Mouse (Mus musculus): ENCODE data around the gene Rgs7bp.

The Rgs7bp gene

GRCm38 (mm10) chr13:105054181-105054940, at the start of gene Rgs7bp:
Rgs7bp (minus strand) TSS chr13:105054930.
- peak; percentile 73 for DNase-seq (ENCODE audit: low read depth, low spot score)

GRCm38 (mm10) chr13:105104385-105104784, 49.7 kb upstream of the Rgs7bp start:
- DNase-seq (ENCODE audit: low read depth, low spot score), result no peak

GRCm38 (mm10) chr13:105100705-105101104, 46.0 kb upstream of the Rgs7bp start:
- DNase-seq (ENCODE audit: low read depth, low spot score), result no peak

GRCm38 (mm10) chr13:105096316-105096715, 41.6 kb upstream of the Rgs7bp start:
- DNase-seq (ENCODE audit: low read depth, low spot score), result no peak

GRCm38 (mm10) chr13:105089276-105089675, 34.5 kb upstream of the Rgs7bp start:
- no peak for DNase-seq (ENCODE audit: low read depth, low spot score)

GRCm38 (mm10) chr13:105081862-105082261, 27.1 kb upstream of the Rgs7bp start, which contains the start of gene 4933425L06Rik:
4933425L06Rik (plus strand) TSS chr13:105082122.
- DNase-seq (ENCODE audit: low read depth, low spot score), result no peak

GRCm38 (mm10) chr13:105066890-105067845, 12.4 kb upstream of the Rgs7bp start:
- no peak for DNase-seq (ENCODE audit: low read depth, low spot score)

GRCm38 (mm10) chr13:105066119-105066518, 11.4 kb upstream of the Rgs7bp start:
- no peak for DNase-seq (ENCODE audit: low read depth, low spot score)

GRCm38 (mm10) chr13:105055374-105055773, 644 bp upstream of the Rgs7bp start:
- no peak for DNase-seq (ENCODE audit: low read depth, low spot score)

- DNase-seq (ENCODE audit: low read depth, low spot score), result no peak
Observed at GRCm38 (mm10) chr13:105054941-105055309, 195 bp upstream of the Rgs7bp start.

- DNase-seq (ENCODE audit: low read depth, low spot score), result no peak
Observed at GRCm38 (mm10) chr13:105053618-105054017, 1.1 kb downstream of the Rgs7bp start.

GRCm38 (mm10) chr13:105051432-105051831, 3.3 kb downstream of the Rgs7bp start:
- DNase-seq (ENCODE audit: low read depth, low spot score), result no peak

GRCm38 (mm10) chr13:105048662-105049061, 6.1 kb downstream of the Rgs7bp start:
- DNase-seq (ENCODE audit: low read depth, low spot score), result no peak

- no peak for DNase-seq (ENCODE audit: low read depth, low spot score)
Observed at GRCm38 (mm10) chr13:105047377-105047776, 7.4 kb downstream of the Rgs7bp start.

- no peak for DNase-seq (ENCODE audit: low read depth, low spot score)
Observed at GRCm38 (mm10) chr13:105043882-105044281, 10.8 kb downstream of the Rgs7bp start.

GRCm38 (mm10) chr13:105038334-105038733, 16.4 kb downstream of the Rgs7bp start:
- no peak for DNase-seq (ENCODE audit: low read depth, low spot score)

GRCm38 (mm10) chr13:105037816-105038215, 16.9 kb downstream of the Rgs7bp start:
- no peak for DNase-seq (ENCODE audit: low read depth, low spot score)

- no peak for DNase-seq (ENCODE audit: low read depth, low spot score)
Observed at GRCm38 (mm10) chr13:105031882-105032281, 22.8 kb downstream of the Rgs7bp start.

- DNase-seq (ENCODE audit: low read depth, low spot score), result no peak
Observed at GRCm38 (mm10) chr13:105028276-105028675, 26.5 kb downstream of the Rgs7bp start.

- no peak for DNase-seq (ENCODE audit: low read depth, low spot score)
Observed at GRCm38 (mm10) chr13:105016577-105016976, 38.2 kb downstream of the Rgs7bp start.

GRCm38 (mm10) chr13:105015710-105016404, 38.9 kb downstream of the Rgs7bp start:
- DNase-seq (ENCODE audit: low read depth, low spot score), result no peak

GRCm38 (mm10) chr13:105011300-105011699, 43.4 kb downstream of the Rgs7bp start:
- DNase-seq (ENCODE audit: low read depth, low spot score), result no peak

All from brain, embryonic 18.5 days (tissue).